Mouse (Mus musculus) bone marrow macrophage, adult 2 months (primary cell): ENCODE measurements around the gene Arhgap30. TPM values are rescaled to one million over a fixed set of nuclear protein-coding genes. Genes with fewer than 3 reads are reported as not detected.

Experiments
- H3K27ac ChIP-seq: 2 replicates; pipeline ENCODE4 v1.5.1; 2012; ENCODE audit warnings: low read depth, low read length; ENCODE audit not compliant: insufficient read depth
- H3K4me1 ChIP-seq: 2 replicates; pipeline ENCODE4 v1.6.1; 2012; ENCODE audit warnings: low read length; ENCODE audit not compliant: control insufficient read depth, insufficient read depth
- H3K4me3 ChIP-seq: 2 replicates; pipeline ENCODE4 v1.5.1; 2012; ENCODE audit warnings: mild to moderate bottlenecking, low read length, moderate library complexity; ENCODE audit not compliant: insufficient read depth
- CTCF ChIP-seq: IDR thresholded peaks from 2 replicates; pipeline ENCODE4 v1.5.1; 2012; ENCODE audit warnings: low read depth, mild to moderate bottlenecking, low read length, moderate library complexity
- POLR2A ChIP-seq: IDR thresholded peaks from 2 replicates; pipeline ENCODE4 v1.6.1; 2012; ENCODE audit warnings: mild to moderate bottlenecking, low read depth, low read length, borderline replicate concordance
- polyA plus RNA-seq: library from polyadenylated mRNA; stranded (reverse); fragments of >200 nt; gene quantifications from 2 replicates; pipeline ENCODE4 v1.2.4, GENCODE M21; 2012; ENCODE audit not compliant: missing spikeins, insufficient read depth, insufficient read length

The Arhgap30 gene
- polyA plus RNA-seq, 1 experiment = 178 TPM

- TF ChIP-seq POLR2A = no peak
- TF ChIP-seq CTCF = no peak
- H3K4me3 ChIP-seq = no peak overlapping the region
- H3K27ac ChIP-seq = no peak overlapping the region
- peaks cover 17% of the 10 kb centered on the region for H3K4me1 ChIP-seq
Observed at GRCm38 (mm10) chr1:171407263-171407662, 18.5 kb downstream of the Arhgap30 start.

- no peak for TF ChIP-seq POLR2A
- H3K4me1 ChIP-seq = peaks cover 24% of the 10 kb centered on the region
- no peak overlapping the region for H3K4me3 ChIP-seq
- peak overlapping the region; percentile 89 for H3K27ac ChIP-seq
Observed at GRCm38 (mm10) chr1:171410231-171410630, 21.5 kb downstream of the Arhgap30 start.

- Histone ChIP-seq H3K27ac (peak within 1 kb of the TSS; percentile 89), H3K4me3 (peak within 1 kb of the TSS; percentile 71), H3K4me1 (peaks cover 24% of the 10 kb centered on the region)
- TF ChIP-seq POLR2A (no peak), CTCF (no peak)
Observed at GRCm38 (mm10) chr1:171410947-171411484, 22.3 kb downstream of the Arhgap30 start, which contains the start of gene Usf1. TSS of gene Usf1 (plus strand) at chr1:171411313.

- Histone ChIP-seq H3K27ac (peak overlapping the region; percentile 89), H3K4me3 (peak overlapping the region; percentile 71), H3K4me1 (peaks cover 24% of the 10 kb centered on the region)
- TF ChIP-seq POLR2A (no peak), CTCF (no peak)
Observed at GRCm38 (mm10) chr1:171411492-171411941, 22.8 kb downstream of the Arhgap30 start.

GRCm38 (mm10) chr1:171412001-171412441, 23.3 kb downstream of the Arhgap30 start:
- H3K4me3 ChIP-seq = peak overlapping the region; percentile 71
- peaks cover 24% of the 10 kb centered on the region for H3K4me1 ChIP-seq
- peak overlapping the region; percentile 89 for H3K27ac ChIP-seq
- TF ChIP-seq CTCF (no peak), POLR2A (no peak)

- TF ChIP-seq CTCF = no peak
- no peak for TF ChIP-seq POLR2A
- Histone ChIP-seq H3K27ac (peak overlapping the region; percentile 89), H3K4me1 (peaks cover 24% of the 10 kb centered on the region), H3K4me3 (peak overlapping the region; percentile 71)
Observed at GRCm38 (mm10) chr1:171412446-171412845, 23.7 kb downstream of the Arhgap30 start.

- Histone ChIP-seq H3K4me1 (peaks cover 18% of the 10 kb centered on the region), H3K4me3 (no peak overlapping the region), H3K27ac (no peak overlapping the region)
- TF ChIP-seq POLR2A (no peak), CTCF (no peak)
Observed at GRCm38 (mm10) chr1:171413608-171414007, 24.9 kb downstream of the Arhgap30 start.

GRCm38 (mm10) chr1:171418660-171419059, 29.9 kb downstream of the Arhgap30 start, which contains the start of gene Tstd1:
TSS of gene Tstd1 (plus strand) at chr1:171418872.
- no peak within 1 kb of the TSS for H3K27ac ChIP-seq
- TF ChIP-seq CTCF (no peak), POLR2A (no peak)
- H3K4me3 ChIP-seq = no peak within 1 kb of the TSS
- H3K4me1 ChIP-seq = no peaks in the 10 kb centered on the region

DNA sequence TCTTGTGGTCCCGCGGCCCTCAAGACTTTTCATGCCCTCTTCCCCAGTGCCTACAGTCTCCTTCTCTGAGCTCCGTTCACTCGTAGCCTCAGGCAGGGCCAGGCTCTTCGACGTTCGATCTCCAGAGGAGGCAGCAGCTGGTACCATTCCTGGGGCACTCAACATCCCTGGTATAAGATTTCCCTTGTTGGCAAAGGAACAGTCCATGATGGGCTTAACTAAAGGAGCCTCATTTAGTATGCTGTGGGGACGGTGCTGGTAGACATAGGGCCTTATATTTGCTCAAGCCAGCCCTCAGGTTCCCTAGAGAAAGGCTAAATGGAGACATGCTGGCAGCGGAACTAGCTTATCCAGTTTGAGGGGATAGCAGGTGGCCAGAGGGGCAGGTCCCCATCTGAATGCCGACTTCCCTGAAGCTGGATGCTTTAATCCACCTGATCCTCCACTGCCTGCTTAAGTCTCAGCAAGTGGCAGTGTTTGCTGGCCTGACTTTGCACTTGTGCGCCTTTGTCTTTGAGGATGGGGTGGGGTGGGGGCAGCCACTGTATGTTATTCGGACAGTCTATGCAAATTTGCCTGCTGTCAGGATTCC, 30.6 kb downstream of the Arhgap30 start:
- TF ChIP-seq POLR2A (no peak), CTCF (no peak)
- Histone ChIP-seq H3K4me3 (no peak overlapping the region), H3K27ac (no peak overlapping the region)

GRCm38 (mm10) chr1:171419905-171420304, 31.2 kb downstream of the Arhgap30 start:
- no peaks in the 10 kb centered on the region for H3K4me1 ChIP-seq
- TF ChIP-seq CTCF (no peak), POLR2A (no peak)
- H3K27ac ChIP-seq = no peak overlapping the region
- no peak overlapping the region for H3K4me3 ChIP-seq

More for the DNA sequence above, 30.6 kb downstream of the Arhgap30 start:
- no peaks in the 10 kb centered on the region for H3K4me1 ChIP-seq
